Mouse (Mus musculus): ENCODE data around the gene Map3k20.

Map3k20 gene

GRCm38 (mm10) chr2:72321591-72321990 is 36.2 kb downstream of the Map3k20 start:
- DNase-seq (ENCODE audit: extremely low spot score) = no peak

- DNase-seq (ENCODE audit: extremely low spot score) = no peak
Observed at GRCm38 (mm10) chr2:72322681-72323353, 37.4 kb downstream of the Map3k20 start.

DNA sequence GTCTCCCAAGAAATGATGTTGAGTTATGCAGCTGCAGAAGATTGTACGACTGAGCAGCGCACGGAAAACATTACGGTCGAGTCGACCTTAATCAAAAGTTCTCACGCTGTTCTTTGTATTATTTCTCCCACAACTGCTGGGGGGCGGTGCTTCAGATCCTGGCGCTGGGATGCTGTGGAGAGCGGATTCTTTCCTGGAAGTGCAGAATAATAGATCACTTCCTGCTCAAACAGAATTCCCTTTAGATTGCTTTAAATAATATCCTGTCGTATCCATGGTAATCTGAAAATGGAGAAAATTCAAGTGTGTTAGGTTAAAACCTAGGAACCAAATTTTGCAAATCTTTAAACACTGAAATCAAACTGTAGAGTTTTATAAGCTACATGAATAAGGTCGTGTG is 39.0 kb downstream of the Map3k20 start:
- DNase-seq (ENCODE audit: extremely low spot score) = no peak

DNA sequence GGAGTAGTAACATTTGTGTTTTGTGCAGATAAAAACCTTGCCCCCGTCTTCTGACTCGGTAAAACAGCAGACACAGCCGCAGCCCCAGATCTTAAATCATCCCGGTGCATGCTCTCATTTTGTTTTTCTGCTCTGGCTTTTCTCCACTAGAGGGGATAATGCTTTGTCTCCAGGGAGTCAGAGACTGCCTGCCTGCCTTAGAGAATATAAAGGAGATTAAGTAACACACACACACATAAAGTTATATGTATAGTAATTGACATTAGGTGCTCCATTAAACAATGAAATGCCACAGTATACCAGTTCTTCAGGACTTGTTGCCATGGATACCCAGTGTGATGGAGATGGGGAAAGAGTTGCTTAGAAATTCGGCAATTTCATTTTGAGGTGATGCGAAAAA is 41.1 kb downstream of the Map3k20 start:
- no peak for DNase-seq (ENCODE audit: extremely low spot score)

- DNase-seq (ENCODE audit: extremely low spot score) = no peak
Observed at GRCm38 (mm10) chr2:72328435-72328834, 43.0 kb downstream of the Map3k20 start.

DNA sequence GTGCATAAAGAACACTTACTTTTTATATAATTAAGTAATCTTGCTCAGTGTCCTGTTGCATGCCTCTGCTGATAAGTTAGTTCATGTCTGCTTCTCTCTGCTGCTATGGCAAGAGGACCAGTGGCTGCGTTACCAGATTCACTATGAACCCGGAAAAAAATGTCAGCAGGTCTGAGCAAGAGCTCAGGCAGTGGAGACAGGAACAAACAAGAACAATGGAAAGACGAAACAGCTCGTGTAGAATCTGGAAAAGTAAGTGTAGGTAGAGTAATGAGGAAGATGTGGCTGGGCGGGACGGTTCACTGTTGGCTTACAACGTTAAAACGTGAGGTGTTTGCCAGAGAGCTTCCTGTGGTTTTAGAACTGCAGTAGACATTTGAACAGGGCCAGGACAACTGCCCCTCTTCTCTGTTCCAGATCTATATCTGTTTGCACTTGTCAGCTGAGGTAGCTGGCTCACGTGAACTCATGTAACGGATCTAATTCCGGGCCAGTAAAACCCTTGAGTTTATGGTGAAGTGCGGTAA is 45.6 kb downstream of the Map3k20 start:
- no peak for DNase-seq (ENCODE audit: extremely low spot score)

DNA sequence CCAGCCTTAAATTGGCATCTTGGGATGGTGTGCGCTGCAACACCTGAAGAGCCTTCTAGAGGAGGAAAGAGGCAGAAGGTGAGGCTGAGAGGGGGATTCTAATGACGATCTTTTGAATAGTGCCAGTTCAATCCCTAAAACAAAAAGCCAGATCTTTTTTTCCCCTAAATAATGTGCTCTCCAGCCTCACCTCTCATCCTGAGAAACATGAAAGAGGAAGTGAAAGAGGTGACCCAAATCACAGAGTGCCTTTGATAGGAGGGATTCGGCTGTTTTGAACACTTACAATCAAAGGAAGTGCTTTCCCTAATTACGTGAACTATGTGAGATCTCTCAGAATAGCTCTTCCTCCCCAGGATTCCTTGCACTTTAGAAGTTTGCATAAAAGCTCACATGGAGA is 46.6 kb downstream of the Map3k20 start:
- DNase-seq (ENCODE audit: extremely low spot score) = no peak

DNA sequence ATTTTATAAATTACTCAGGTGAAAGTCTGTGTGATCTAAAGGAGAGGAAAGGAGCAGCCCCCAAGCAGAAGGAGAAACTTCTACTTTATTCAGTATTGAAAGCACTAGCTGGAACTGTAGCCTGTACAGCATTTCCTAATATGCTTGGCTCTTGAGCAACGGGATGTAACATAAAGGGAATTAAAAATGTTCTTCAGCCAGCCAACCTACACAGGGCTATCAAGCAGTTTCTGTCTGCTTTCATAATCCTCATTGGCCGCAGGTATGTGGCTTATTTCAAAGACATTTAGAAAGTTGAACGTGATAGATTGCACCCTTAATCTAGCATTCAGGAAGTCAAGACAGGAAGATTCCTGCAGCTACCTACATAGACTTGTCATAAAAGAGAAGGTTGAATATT is 47.8 kb downstream of the Map3k20 start:
- DNase-seq (ENCODE audit: extremely low spot score) = no peak

DNA sequence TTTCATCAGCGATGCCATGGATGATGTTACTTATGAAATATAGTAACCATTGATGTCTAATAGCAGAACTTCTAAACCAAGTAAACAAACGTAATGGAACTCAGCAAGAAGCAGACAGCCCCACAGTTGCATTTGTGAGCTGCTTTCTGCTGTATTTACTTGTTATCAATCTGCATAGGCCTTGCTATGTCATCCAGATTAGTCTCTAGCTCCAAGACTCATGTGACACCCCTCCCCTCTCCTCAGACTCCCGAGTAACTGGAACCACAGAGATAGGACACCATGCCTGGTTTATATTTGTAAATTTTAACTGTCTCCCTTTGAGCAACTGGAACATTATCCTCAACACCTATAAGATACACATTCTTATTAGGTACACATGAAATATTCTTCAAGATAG is 51.4 kb downstream of the Map3k20 start:
- no peak for DNase-seq (ENCODE audit: extremely low spot score)

DNA sequence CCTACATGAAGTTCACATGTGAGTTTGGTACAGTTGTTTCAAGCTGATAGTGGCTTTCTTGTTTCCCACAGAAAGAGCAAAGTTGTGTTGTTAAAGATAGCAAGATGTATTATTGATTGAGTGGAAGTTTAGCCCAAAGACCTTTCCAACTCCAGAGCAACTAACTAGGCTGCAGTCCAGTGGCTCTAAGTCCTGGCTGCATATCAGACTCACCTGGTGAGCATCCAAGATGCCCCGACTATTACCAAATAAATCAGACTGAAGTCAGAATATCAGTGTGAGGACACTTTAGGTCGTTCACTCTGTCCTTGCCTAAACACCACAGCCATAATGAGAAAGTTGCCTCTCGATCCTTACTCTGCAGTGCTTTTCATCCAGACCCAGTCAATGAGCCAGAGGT is 59.8 kb downstream of the Map3k20 start:
- DNase-seq (ENCODE audit: extremely low spot score) = no peak

- DNase-seq (ENCODE audit: extremely low spot score) = no peak
Observed at GRCm38 (mm10) chr2:72351329-72351728, 65.9 kb downstream of the Map3k20 start.

DNA sequence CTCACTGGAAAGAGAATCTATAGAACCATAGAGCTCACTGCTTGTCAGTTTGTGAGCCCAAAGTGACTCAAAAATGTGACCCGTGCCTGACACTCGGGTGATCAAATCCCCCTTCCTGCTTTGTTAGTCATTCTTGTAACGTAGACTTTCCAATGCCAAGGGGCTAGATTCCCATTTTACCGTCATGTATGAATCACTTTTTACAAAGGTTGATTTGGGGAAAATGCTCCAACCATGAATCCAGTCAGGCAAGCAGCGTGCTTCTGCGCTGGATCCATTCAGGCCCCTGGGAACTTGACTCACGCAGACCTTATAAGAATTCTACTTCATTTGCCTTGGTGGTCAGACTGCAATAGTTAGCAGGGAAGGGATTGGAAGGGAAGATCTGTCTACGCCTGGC is 66.3 kb downstream of the Map3k20 start:
- DNase-seq (ENCODE audit: extremely low spot score) = no peak

DNA sequence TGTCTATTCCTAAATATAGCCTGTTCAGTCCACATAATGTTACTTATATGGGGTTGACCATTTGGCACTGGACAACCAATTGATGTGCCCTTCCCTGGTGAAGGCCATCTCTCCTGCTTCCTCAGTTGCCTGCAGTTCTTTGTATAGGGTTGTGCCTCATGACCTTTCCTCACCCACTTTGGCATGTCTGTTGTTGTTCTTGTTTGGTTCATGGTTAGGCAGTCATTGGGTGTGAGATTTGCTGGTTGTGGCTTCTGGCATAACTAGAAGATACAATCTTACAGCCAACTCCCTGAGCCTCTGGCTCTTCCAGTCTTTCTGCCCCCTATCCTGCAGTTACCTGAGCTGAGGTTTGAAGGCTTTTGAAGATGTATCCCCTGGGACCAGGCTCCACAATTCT is 67.3 kb downstream of the Map3k20 start:
- DNase-seq (ENCODE audit: extremely low spot score) = no peak

DNA sequence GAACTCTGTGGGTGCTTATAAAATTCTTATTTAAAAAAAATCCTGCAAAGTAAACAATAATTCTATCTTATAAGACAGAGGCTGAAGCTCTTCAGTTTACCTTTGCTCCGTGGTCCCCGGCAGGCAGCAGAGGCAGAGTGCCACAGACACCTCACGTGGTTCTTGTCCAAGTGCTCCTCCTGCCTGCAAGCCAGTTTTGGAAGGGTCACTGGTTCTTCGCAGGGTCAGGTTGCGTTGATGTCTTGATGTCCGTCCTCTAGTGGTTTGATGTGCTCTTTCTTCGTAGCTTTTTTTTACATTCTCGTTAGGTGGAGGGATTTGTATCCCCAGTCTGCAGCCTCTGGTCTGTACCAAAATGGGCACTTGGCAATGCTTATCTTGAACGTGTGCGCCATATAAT is 71.0 kb downstream of the Map3k20 start:
- DNase-seq (ENCODE audit: extremely low spot score) = no peak

- DNase-seq (ENCODE audit: extremely low spot score) = no peak
Observed at GRCm38 (mm10) chr2:72361572-72361971, 76.1 kb downstream of the Map3k20 start.

DNA sequence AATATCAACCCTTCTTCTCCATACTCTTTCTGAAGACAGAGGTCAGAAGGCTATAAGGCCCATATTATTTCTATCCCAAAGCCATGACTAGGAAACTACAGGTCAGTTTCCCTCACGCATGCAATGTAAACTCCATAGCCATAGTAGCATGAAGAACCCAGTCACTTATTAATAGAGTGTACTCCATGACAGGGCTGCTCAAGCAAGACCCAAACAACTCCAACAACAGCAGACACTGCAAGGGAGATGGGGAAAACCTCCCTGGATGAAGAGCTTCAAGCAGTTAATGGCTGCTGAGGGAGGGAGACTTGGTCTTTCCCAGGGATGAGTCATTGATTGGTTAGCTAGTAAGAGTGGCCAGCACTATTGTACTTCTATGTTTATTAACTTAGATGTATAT is 78.0 kb downstream of the Map3k20 start:
- no peak for DNase-seq (ENCODE audit: extremely low spot score)

- DNase-seq (ENCODE audit: extremely low spot score) = no peak
Observed at GRCm38 (mm10) chr2:72365930-72366329, 80.5 kb downstream of the Map3k20 start.

DNA sequence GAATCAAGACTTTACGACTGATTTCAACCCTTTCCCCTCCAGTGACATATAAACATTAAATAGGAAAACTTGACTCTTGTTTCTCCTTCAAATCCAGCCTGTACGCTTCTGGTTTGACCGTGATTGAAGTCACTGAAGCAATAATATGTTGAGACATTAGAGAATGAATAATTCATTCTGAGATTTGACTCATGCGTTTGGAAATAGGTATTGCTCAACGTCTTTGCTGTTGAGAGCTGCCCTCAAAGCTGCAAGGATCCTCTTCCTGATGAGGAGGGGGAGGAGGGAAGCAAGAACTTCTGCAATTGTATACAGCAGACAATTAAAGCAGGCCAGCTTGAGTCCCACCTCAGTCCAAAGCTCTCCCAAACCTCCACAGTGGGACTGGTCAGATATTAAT is 81.1 kb downstream of the Map3k20 start:
- DNase-seq (ENCODE audit: extremely low spot score) = no peak

DNA sequence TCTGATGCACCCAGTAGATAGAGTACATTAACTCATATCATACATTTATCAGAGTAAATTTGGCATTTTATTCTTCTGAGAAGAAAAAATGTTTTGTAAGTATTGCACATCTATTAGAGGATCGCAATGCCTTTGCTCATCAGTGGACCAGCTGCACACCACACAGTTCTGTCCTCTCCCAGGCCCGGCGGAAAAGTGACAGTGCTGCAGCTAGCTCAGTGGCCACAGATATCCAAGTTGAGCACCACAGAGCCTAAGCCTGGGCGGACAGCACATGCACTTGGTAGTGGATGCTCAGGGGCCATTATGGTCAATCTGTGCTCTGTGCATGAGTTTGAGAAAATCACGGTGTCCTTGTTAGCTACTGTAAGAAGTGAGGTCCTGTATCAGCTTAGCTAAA is 82.4 kb downstream of the Map3k20 start:
- DNase-seq (ENCODE audit: extremely low spot score) = no peak

DNA sequence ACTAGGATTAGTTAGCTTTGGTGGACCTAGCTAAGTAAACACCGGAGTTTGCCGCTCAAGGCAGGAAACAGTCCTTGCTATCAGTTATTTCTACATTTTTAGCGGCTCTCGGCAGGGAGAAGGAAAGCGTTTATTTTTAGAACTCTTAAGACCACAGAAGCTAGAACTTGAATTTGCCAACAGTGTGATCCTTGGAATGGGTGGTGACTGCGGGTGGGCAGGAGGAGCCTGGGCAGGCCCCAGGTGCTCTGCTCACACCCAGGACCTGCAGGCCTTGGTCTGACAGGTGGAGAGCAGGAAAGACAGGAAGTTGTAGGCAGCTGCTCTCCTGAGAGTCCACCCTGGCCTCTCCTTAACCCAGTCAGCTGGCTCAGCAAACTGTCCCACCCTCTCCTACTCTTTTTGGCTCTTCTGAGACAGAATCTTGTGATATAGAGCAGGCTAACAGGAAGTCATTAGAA is 83.7 kb downstream of the Map3k20 start:
- no peak for DNase-seq (ENCODE audit: extremely low spot score)

DNA sequence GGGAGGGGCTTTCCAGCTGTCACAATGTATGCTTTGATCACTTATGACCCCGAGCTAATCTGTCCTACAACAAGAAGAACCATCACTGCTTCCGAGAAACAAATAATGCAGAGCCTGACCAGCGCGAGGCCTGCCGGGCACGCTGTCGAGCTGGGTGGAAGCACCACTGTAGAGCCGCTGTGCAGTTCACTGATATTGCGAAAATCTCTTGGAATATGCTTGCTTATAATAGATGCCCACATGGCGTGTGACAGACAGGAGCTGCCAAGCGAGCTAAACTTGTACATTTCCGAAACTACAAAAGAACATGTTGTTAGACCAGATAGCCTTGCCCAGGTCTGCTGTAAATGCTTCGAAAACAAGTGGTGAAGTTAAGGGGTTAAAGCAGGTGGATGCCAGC is 86.7 kb downstream of the Map3k20 start:
- DNase-seq (ENCODE audit: extremely low spot score) = no peak

- no peak for DNase-seq (ENCODE audit: extremely low spot score)
Observed at GRCm38 (mm10) chr2:72374076-72374475, 88.6 kb downstream of the Map3k20 start.

DNA sequence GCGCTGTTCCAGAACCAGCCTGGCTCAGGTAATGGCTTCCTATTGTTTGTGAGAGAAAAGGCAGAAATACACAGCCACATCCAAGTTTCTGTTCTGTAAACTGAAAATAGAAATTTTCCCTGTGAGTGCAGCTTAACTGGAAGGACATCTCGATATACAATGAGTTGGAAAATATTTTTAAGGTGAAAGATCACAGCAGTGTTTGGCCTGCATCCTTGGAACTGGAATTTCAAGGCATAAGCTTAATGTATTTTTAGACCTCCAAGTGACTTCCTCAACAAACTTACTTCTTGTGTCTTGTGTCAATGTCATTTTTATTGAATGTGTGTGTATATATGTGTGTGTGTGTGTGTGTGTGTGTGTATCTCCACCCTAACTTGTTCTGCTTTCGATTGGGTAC is 90.4 kb downstream of the Map3k20 start:
- DNase-seq (ENCODE audit: extremely low spot score) = no peak

DNA sequence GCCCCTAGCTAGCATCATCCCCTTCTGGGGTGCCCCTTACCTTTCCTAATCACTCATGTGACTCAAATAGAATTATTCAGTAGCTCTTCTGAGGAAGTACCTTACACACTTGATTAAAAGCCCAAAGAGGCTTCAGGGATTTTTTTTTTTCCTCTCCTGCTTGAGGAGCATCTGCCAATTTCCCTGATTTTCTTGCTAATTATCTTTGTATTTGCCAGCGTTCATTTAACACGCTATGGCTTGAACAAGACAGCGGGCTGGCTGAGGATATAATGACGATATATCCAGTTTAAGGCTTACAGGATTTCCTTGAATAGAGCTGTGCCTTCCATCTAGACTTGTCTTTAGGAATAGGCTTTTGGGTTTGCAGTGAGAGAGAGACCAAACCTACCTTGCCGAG is 91.5 kb downstream of the Map3k20 start:
- no peak for DNase-seq (ENCODE audit: extremely low spot score)
